Mouse (Mus musculus): Measurements from ENCODE around the gene Spag17.

- TF ChIP-seq EP300 (IDR thresholded peaks at IDR 0.05; ENCODE audit: low read depth): no peak
- no peak for TF ChIP-seq CTCF (IDR thresholded peaks at IDR 0.05; ENCODE audit: low read depth)
Measured at GRCm38 (mm10) chr3:100014110-100014509, 128.9 kb downstream of the Spag17 start.

All from heart, postnatal 0 days (tissue).